Mouse (Mus musculus) intestine, embryonic 16.5 days (tissue): Measurements from ENCODE around the gene Uggt1. TPM values are rescaled to one million over a fixed set of nuclear protein-coding genes. Genes with fewer than 3 reads are reported as not detected.

ENCODE experiments used
- ATAC-seq: fragments of 200-750 bp; cut with Nextera tagmentation; 2 replicates; pipeline ENCODE4 v1.8.0; 2017; ENCODE audit warnings: moderate TSS enrichment, moderate library complexity
- H3K27ac ChIP-seq: fragments of 300-500 bp; sonication (generic); 2 replicates; pipeline ENCODE4 v1.5.1; 2014; ENCODE audit warnings: mild to moderate bottlenecking, low read length
- H3K27me3 ChIP-seq: fragments of 300-500 bp; sonication (generic); replicated peaks from 2 replicates; pipeline ENCODE4 v1.6.1; 2014; ENCODE audit warnings: low read length, control low read depth, mixed read lengths; ENCODE audit not compliant: control insufficient read depth, insufficient read depth
- H3K36me3 ChIP-seq: fragments of 300-500 bp; sonication (generic); 2 replicates; pipeline ENCODE4 v1.6.1; 2014; ENCODE audit warnings: low read length, control low read depth; ENCODE audit not compliant: control insufficient read depth, insufficient read depth
- H3K4me1 ChIP-seq: fragments of 300-500 bp; sonication (generic); 2 replicates; pipeline ENCODE4 v1.6.1; 2014; ENCODE audit warnings: low read length, control low read depth, mixed read lengths; ENCODE audit not compliant: control insufficient read depth, insufficient read depth
- H3K4me2 ChIP-seq: fragments of 300-500 bp; sonication (generic); 2 replicates; pipeline ENCODE4 v1.6.1; 2014; ENCODE audit warnings: low read depth, low read length, control low read depth
- H3K4me3 ChIP-seq: fragments of 300-500 bp; sonication (generic); 2 replicates; pipeline ENCODE4 v1.5.1; 2014; ENCODE audit warnings: mild to moderate bottlenecking, low read length
- H3K9ac ChIP-seq: fragments of 300-500 bp; sonication (generic); 2 replicates; pipeline ENCODE4 v1.6.1; 2014; ENCODE audit warnings: low read depth, low read length
- H3K9me3 ChIP-seq: fragments of 300-500 bp; sonication (generic); 2 replicates; pipeline ENCODE4 v1.6.1; 2016; ENCODE audit warnings: low read length, control low read depth; ENCODE audit not compliant: control insufficient read depth
- WGBS: fragments of 180-500 bp; shearing (Covaris S2); extraction: QIAGEN DNeasy Blood & Tissue Kit; methylation state at CpG from one replicate; pipeline ENCODE4 v1.1.7; 2014; 5-methylcytosine and 5-hydroxymethylcytosine counted together
- polyA plus RNA-seq: library from polyadenylated mRNA; unstranded; fragments of >200 nt; fragmentation: Nextera tagmentation; extraction: Ambion mirVana; gene quantifications from 2 replicates; pipeline ENCODE4 v1.2.1, GENCODE M21; 2015

Gene Uggt1
- polyA plus RNA-seq, 1 experiment from 2014 or later = 44.6 TPM

DNA sequence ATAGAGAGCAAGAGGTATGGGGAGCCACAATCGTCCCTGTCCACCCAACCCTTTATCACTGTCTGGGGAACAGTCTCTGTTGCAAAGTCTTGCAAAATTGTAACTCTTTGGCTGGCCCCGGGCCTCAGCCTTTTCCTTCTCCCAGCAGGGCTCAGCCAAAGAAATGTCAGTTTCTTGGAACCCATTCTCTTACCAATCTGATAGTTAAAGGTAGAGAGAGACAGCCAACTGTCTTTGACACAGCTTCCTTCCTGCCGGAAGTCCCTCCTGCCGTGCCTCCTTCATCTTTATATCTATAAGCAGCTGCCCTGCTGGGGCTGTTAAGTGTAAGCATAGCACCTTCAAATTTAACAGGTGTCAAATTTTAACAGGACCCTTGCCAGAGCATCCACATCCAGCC, 113.4 kb downstream of the Uggt1 start:
- Histone ChIP-seq H3K4me3 (no peak overlapping the region), H3K4me2 (no peak overlapping the region), H3K4me1 (no peaks in the 10 kb centered on the region; the same call in none of the 2 replicates), H3K27me3 (no peaks in the 10 kb centered on the region), H3K36me3 (no peaks in the 10 kb centered on the region), H3K27ac (no peak overlapping the region), H3K9me3 (no peaks in the 10 kb centered on the region), H3K9ac (no peak overlapping the region)
- WGBS = 51% methylated on average over 4 of the region's 4 CpGs
- no peak for ATAC-seq

DNA sequence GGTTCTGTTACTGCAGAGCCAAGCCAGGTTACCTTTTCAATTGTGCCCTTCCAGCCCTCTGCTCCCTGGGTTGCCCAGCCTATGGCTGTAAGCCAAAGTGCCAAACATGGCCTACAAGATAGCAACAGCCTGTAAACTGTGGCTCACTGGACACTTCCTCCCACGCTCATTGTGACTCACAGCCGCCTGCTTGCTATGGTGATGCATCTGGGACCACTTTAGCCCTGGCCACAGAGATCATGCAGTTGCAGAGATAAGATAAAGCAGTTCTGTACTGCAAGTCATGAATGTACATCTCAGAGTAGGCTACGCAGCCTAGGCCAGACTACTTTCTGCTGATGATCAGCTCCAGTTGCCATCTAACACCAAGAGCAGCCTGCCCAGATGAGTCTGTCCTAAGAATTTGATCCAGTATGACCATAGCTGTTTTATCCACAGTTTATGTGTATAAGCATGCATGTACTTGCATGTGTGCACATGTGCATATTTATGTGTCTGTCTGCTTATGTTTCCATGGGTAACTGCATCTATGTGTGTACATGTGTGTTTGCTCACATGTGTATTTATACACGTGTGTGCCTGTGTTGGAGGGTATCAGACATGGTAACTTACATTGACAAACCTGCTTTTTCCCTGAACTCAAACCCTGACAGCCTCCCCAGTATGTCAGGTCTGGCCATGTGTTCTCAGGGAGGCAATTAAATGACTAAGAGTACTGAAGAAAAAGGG, 114.0 kb downstream of the Uggt1 start:
- Histone ChIP-seq H3K27ac (no peak overlapping the region), H3K4me1 (no peaks in the 10 kb centered on the region; the same call in none of the 2 replicates), H3K4me2 (no peak overlapping the region), H3K4me3 (no peak overlapping the region), H3K9ac (no peak overlapping the region), H3K9me3 (no peaks in the 10 kb centered on the region), H3K36me3 (no peaks in the 10 kb centered on the region), H3K27me3 (no peaks in the 10 kb centered on the region)
- 86% methylated on average over 4 of the region's 4 CpGs for WGBS
- ATAC-seq = no peak

DNA sequence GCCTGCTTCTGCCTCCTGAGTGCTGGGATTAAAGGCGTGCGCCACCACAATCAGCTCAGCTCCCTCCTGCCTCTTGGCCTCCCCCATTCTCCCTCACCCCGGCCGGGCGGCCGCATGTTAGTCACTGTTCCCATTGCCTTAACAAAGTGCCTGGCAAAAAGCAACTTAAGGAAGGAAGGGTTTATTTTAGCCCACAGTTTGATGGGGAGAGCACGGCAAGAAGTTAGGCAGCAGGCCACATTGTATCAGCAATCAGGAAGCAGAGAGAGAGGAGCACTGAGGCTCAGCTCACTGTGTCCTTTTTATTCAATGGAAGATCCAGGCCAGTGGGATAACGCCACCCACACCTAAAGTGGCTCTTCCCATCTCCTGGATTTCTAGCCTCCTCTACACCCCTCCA, 114.6 kb downstream of the Uggt1 start:
- Histone ChIP-seq H3K36me3 (no peaks in the 10 kb centered on the region), H3K9me3 (no peaks in the 10 kb centered on the region), H3K4me3 (no peak overlapping the region), H3K4me2 (no peak overlapping the region), H3K9ac (no peak overlapping the region), H3K27me3 (no peaks in the 10 kb centered on the region), H3K4me1 (peaks cover 3% of the 10 kb centered on the region), H3K27ac (no peak overlapping the region)
- WGBS = 93% methylated on average over 8 of the region's 8 CpGs
- ATAC-seq = no peak

DNA sequence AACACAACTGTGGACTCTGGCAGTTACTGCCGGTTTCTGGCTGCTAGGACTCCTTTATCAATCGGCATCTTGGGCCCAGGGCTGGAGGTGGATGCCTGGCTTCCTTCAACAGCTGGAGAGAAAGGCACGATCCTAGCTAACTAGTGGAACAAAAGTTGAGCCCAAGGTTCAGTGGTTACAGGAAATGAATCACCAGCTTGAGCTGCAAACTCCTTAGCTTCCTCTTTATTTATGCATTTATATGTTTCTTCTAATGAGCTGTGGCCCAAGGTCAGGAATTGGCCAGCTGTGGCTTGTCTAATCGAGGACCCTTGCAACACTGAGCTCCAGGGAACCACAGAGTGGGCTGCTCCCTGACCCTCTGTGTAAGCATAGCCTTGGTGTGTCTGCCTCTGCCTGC, 115.4 kb downstream of the Uggt1 start:
- Histone ChIP-seq H3K4me2 (no peak overlapping the region), H3K9ac (no peak overlapping the region), H3K4me3 (no peak overlapping the region), H3K27me3 (no peaks in the 10 kb centered on the region), H3K9me3 (0 out of 2 replicates have a peak, but pooled peaks cover 5% of the 10 kb centered on the region), H3K27ac (peak overlapping the region; percentile 57), H3K4me1 (peaks cover 3% of the 10 kb centered on the region), H3K36me3 (no peaks in the 10 kb centered on the region)
- 36% methylated on average over 4 of the region's 4 CpGs for WGBS
- ATAC-seq = peak; percentile 49; the same call in 1 of the 2 replicates

DNA sequence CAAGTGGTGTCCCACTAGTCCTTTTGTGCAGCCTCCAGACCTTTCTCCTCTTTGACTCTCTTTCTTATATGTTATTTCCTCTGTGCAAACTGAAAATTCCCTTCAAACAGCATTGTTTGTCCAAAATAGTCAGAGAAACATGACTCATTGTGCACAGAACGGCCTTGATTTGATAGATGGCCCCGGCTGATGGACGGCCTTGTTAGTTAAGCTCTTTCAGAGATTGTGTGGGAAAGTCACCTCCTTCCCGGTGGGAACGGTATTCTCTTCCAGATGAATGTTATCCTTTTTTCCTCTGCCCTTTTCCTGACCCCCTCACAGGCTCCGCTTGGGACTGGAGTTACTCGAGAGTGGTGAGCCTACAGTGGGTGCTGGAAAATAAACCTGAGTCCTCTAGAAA, 119.4 kb downstream of the Uggt1 start:
- H3K9ac ChIP-seq = no peak overlapping the region
- no peaks in the 10 kb centered on the region for H3K36me3 ChIP-seq
- H3K9me3 ChIP-seq = 0 out of 2 replicates have a peak, but pooled peaks cover 5% of the 10 kb centered on the region
- H3K4me2 ChIP-seq = no peak overlapping the region
- no peak for ATAC-seq
- 0 out of 2 replicates have a peak, but pooled peaks cover 3% of the 10 kb centered on the region for H3K4me1 ChIP-seq
- H3K27me3 ChIP-seq = no peaks in the 10 kb centered on the region
- 40% methylated on average over 7 of the region's 7 CpGs for WGBS
- no peak overlapping the region for H3K27ac ChIP-seq
- no peak overlapping the region for H3K4me3 ChIP-seq

DNA sequence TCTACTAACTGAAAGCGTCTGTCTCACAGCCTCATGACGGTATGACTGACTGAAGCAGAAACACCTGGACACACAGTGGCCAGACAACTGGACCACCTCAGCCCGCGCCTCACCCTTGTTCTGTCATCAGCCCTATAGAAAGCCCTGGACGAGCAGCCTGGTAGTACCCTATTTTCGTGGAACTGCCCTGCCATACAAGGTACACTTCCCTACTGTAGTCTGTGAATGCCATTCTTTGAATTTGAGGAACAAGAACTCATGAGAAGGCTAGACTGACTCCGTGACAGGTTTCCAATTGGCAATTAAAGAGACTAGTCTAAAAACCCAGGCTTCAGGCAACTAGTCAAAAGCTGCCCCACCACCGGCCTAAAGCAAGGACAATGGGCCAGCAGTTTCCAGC, 123.3 kb downstream of the Uggt1 start:
- no peak for ATAC-seq
- Histone ChIP-seq H3K9me3 (0 out of 2 replicates have a peak, but pooled peaks cover 5% of the 10 kb centered on the region), H3K27ac (no peak overlapping the region), H3K9ac (no peak overlapping the region), H3K36me3 (no peaks in the 10 kb centered on the region), H3K4me1 (0 out of 2 replicates have a peak, but pooled peaks cover 3% of the 10 kb centered on the region), H3K4me2 (no peak overlapping the region), H3K4me3 (no peak overlapping the region), H3K27me3 (no peaks in the 10 kb centered on the region)
- 71% methylated on average over 8 of the region's 8 CpGs for WGBS

DNA sequence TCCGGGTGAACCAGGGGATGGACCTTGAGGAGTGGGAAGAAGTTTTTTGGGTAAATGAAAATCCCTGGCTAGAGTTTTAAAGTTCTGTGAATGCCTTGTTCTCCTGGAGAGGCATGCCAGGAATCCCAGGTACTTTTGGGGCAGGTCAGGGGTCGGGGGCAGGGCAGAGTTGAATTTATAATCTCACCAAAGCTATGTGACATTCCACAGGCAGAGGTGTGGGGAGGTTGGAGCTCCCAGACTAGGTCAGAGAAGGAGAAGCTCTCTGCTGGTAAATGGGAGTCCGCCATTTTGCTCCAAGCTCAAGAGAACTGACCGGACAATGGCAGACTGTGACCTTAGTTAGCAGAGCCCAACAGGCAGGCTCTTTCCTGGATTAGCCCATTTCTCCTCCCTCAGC, 125.1 kb downstream of the Uggt1 start:
- Histone ChIP-seq H3K4me3 (no peak overlapping the region), H3K9ac (no peak overlapping the region), H3K4me2 (no peak overlapping the region), H3K36me3 (no peaks in the 10 kb centered on the region), H3K9me3 (0 out of 2 replicates have a peak, but pooled peaks cover 3% of the 10 kb centered on the region), H3K4me1 (no peaks in the 10 kb centered on the region), H3K27me3 (no peaks in the 10 kb centered on the region), H3K27ac (no peak overlapping the region)
- ATAC-seq = no peak
- 64% methylated on average over 4 of the region's 4 CpGs for WGBS

DNA sequence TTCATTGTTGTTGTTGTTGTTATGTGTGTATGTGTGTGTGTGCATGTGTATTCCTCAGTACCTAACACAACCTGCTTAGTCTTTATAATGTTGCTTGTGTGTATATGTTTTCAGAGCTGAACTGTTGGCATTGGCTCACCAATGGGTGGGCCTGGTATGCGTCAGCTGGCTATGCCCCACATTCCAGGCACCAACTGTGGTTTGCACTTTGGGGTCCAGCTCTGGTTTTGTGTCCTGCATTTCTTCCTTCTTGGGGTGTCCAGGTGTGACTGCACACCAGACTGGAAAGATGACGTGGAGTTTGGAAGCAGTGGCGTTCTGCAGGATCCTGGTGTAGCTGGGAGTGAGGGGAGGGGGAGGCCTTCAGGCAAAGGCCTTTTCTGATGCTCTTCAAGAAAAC, 125.6 kb downstream of the Uggt1 start:
- Histone ChIP-seq H3K4me3 (no peak overlapping the region), H3K9ac (no peak overlapping the region), H3K9me3 (no peaks in the 10 kb centered on the region), H3K4me1 (no peaks in the 10 kb centered on the region), H3K36me3 (no peaks in the 10 kb centered on the region), H3K27ac (no peak overlapping the region), H3K4me2 (no peak overlapping the region), H3K27me3 (no peaks in the 10 kb centered on the region)
- ATAC-seq = no peak
- WGBS = 82% methylated on average over 3 of the region's 3 CpGs

DNA sequence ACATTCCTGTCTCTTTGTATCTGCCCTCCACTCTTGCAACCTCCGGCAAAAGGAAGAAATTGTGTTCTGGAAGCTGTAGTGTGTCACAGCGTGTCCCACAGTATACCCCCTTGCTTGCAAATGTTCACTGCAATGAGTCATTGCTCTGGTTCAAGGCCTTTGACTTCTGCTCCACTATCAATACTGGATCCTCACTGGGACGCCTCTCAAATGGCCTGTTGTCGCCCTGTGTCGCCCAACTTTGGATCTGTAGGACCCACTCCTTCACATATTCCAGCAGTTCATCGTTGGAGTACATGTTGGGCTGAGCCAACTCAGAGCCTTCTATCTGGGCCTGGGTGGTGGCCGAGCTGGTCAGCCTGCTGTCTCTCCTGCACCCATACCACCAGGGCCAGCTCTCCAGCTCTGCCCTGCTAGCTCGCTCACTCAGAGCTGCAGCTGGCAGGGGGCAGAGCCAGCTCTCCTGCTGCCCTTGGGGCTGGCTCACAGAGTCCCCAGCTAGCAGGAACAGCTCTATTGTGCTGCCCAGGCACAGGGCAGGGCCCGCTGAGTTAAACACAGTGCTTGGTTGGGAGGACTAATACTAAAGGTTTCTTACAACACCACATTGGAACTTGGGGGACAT, 126.3 kb downstream of the Uggt1 start:
- Histone ChIP-seq H3K27me3 (no peaks in the 10 kb centered on the region), H3K9ac (no peak overlapping the region), H3K36me3 (no peaks in the 10 kb centered on the region), H3K27ac (no peak overlapping the region), H3K9me3 (no peaks in the 10 kb centered on the region), H3K4me1 (no peaks in the 10 kb centered on the region), H3K4me2 (no peak overlapping the region), H3K4me3 (no peak overlapping the region)
- no peak for ATAC-seq
- WGBS = 88% methylated on average over 9 of the region's 9 CpGs
